Mouse (Mus musculus) neural tube, embryonic 11.5 days (tissue): ENCODE measurements around the gene Dctn5. TPM values are rescaled to one million over a fixed set of nuclear protein-coding genes. Genes with fewer than 3 reads are reported as not detected.

ENCODE experiments used
- ATAC-seq: fragments of 200-750 bp; cut with Nextera tagmentation; 2 replicates; pipeline ENCODE4 v1.8.0; 2017; ENCODE audit warnings: moderate number of reproducible peaks, mild to moderate bottlenecking, moderate TSS enrichment, moderate library complexity; ENCODE audit not compliant: insufficient read depth, low FRiP score, low TSS enrichment
- DNase-seq: peaks from one replicate; pipeline ENCODE4 v3.0.0-alpha.2; 2015; ENCODE audit warnings: low spot score
- H3K27ac ChIP-seq: fragments of 300-500 bp; sonication (generic); 2 replicates; pipeline ENCODE4 v1.5.1; 2014; ENCODE audit warnings: low read depth, mild to moderate bottlenecking, low read length
- H3K27me3 ChIP-seq: fragments of 300-500 bp; sonication (generic); 2 replicates; pipeline ENCODE4 v1.6.1; 2014; ENCODE audit warnings: mild to moderate bottlenecking, low read length, mixed read lengths; ENCODE audit not compliant: control insufficient read depth, insufficient read depth
- H3K36me3 ChIP-seq: fragments of 300-500 bp; sonication (generic); 2 replicates; pipeline ENCODE4 v1.6.1; 2014; ENCODE audit warnings: mild to moderate bottlenecking, low read length, moderate library complexity, mixed read lengths; ENCODE audit not compliant: control insufficient read depth, insufficient read depth
- H3K4me1 ChIP-seq: fragments of 300-500 bp; sonication (generic); 2 replicates; pipeline ENCODE4 v1.6.1; 2014; ENCODE audit warnings: low read length, mixed read lengths; ENCODE audit not compliant: control insufficient read depth, insufficient read depth
- H3K4me2 ChIP-seq: fragments of 300-500 bp; sonication (generic); 2 replicates; pipeline ENCODE4 v1.6.1; 2014; ENCODE audit warnings: low read depth, mild to moderate bottlenecking, moderate library complexity
- H3K4me3 ChIP-seq: fragments of 300-500 bp; sonication (generic); 2 replicates; pipeline ENCODE4 v1.5.1; 2014; ENCODE audit warnings: low read depth, low read length
- H3K9ac ChIP-seq: fragments of 300-500 bp; sonication (generic); 2 replicates; pipeline ENCODE4 v1.6.1; 2014; ENCODE audit warnings: mild to moderate bottlenecking, low read length
- H3K9me3 ChIP-seq: fragments of 300-500 bp; sonication (generic); 2 replicates; pipeline ENCODE4 v1.6.1; 2016; ENCODE audit warnings: low read length; ENCODE audit not compliant: control insufficient read depth
- WGBS: fragments of 180-500 bp; shearing (Covaris S2); extraction: QIAGEN DNeasy Blood & Tissue Kit; methylation state at CpG from one replicate; pipeline ENCODE4 v1.1.7; 2014; 5-methylcytosine and 5-hydroxymethylcytosine counted together
- polyA plus RNA-seq: library from polyadenylated mRNA; unstranded; fragments of >200 nt; fragmentation: Nextera tagmentation; extraction: Ambion mirVana; gene quantifications from 2 replicates; pipeline ENCODE4 v1.2.1, GENCODE M21; 2014

The Dctn5 gene
- polyA plus RNA-seq, 1 experiment from 2014 or later, result 153 TPM

DNA sequence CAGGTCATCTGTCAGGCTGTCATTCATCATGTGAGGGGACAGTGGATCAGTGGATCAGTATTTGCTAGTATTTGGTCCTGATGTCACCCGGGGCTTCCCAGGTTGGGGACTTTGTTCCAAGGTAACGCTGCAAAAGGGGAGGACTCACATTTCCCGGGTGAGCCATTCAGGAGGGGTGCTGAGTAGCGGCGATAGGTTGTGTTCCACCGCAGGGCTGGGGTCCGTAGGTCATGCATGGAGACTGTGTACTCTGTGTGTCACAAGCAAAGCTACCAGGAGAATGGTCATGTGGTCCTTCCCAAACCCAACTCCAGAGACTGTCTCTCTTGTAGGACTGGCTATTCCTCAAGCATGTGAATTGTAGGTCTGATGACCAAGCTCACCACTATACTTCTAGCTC is 47.9 kb downstream of the Dctn5 start:
- ATAC-seq (no peak), DNase-seq (no peak)
- Histone ChIP-seq H3K27me3 (no peaks in the 10 kb centered on the region), H3K27ac (no peak overlapping the region), H3K4me3 (no peak overlapping the region), H3K4me1 (no peaks in the 10 kb centered on the region), H3K36me3 (no peaks in the 10 kb centered on the region), H3K9ac (no peak overlapping the region), H3K4me2 (no peak overlapping the region), H3K9me3 (no peaks in the 10 kb centered on the region)
- 94% methylated on average over 7 of the region's 7 CpGs for WGBS

GRCm38 (mm10) chr7:122184569-122184968 is 51.7 kb downstream of the Dctn5 start:
- Histone ChIP-seq H3K9me3 (no peaks in the 10 kb centered on the region), H3K36me3 (no peaks in the 10 kb centered on the region), H3K9ac (no peak overlapping the region), H3K4me1 (no peaks in the 10 kb centered on the region), H3K27me3 (no peaks in the 10 kb centered on the region), H3K4me3 (no peak overlapping the region), H3K4me2 (no peak overlapping the region), H3K27ac (no peak overlapping the region)
- no peak for DNase-seq
- WGBS, result 81% methylated on average over 5 of the region's 5 CpGs
- no peak for ATAC-seq

DNA sequence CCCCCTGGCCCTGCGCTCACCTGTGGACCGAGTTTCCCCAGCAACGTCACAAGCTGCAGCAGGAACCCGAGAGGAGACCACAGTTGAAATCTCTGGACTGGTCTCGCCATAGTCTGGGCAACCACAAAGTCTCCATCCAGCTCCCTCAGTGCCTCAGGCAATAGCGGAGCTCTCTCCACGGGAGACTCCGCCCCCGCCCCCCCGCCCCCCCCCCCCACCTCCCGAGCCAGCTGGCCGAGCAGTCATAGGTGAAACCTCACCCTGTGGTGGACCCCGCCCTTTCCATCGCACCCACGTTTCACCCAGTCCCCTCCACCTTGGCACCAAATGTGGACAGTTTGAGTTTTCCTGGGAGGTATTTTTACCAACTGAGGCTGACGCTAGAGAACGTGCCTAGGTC is 53.2 kb downstream of the Dctn5 start, which contains the start of gene Ern2:
Ern2 (minus strand) TSS at position 165 of the 400 bp plus-strand sequence.
- DNase-seq (no peak), ATAC-seq (no peak)
- H3K27me3 ChIP-seq, result no peaks in the 10 kb centered on the region
- H3K4me3 ChIP-seq, result no peak within 1 kb of the TSS
- H3K27ac ChIP-seq, result no peak within 1 kb of the TSS
- no peak within 1 kb of the TSS for H3K4me2 ChIP-seq
- no peaks in the 10 kb centered on the region for H3K9me3 ChIP-seq
- no peak within 1 kb of the TSS for H3K9ac ChIP-seq
- 26% methylated on average over 13 of the region's 17 CpGs for WGBS
- no peaks in the 10 kb centered on the region for H3K4me1 ChIP-seq
- no peaks in the 10 kb centered on the region for H3K36me3 ChIP-seq

DNA sequence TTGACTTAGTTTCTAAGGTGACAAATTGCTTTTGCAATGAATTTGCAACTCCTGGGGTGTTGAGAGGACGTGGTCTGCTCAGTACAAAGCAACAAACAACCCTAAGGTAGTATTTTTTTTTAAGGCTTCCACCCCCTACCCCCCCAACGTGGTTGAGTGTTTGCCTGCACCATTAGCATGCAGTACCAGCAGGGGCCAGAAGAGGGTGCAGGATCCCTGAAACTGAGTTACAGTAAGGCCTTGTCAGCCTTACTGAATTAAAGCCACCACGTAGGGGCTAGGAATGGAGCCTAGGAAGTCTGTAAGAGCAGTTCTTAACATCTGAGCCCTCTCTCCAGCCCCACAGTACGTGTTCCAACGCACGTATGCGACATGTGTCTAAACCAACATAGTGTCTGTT is 56.6 kb downstream of the Dctn5 start:
- WGBS, result 31% methylated on average over 7 of the region's 7 CpGs
- Histone ChIP-seq H3K27me3 (no peaks in the 10 kb centered on the region), H3K9me3 (no peaks in the 10 kb centered on the region), H3K4me2 (no peak overlapping the region), H3K9ac (no peak overlapping the region), H3K4me1 (no peaks in the 10 kb centered on the region), H3K36me3 (no peaks in the 10 kb centered on the region), H3K27ac (no peak overlapping the region), H3K4me3 (no peak overlapping the region)
- DNase-seq (peak; percentile 71), ATAC-seq (no peak)

GRCm38 (mm10) chr7:122191097-122191496 is 58.3 kb downstream of the Dctn5 start:
- Histone ChIP-seq H3K36me3 (no peaks in the 10 kb centered on the region), H3K9me3 (no peaks in the 10 kb centered on the region), H3K9ac (no peak overlapping the region), H3K27ac (no peak overlapping the region), H3K27me3 (no peaks in the 10 kb centered on the region), H3K4me3 (no peak overlapping the region), H3K4me1 (no peaks in the 10 kb centered on the region), H3K4me2 (no peak overlapping the region)
- ATAC-seq, result no peak
- WGBS, result 61% methylated on average over 10 of the region's 10 CpGs
- DNase-seq, result no peak

DNA sequence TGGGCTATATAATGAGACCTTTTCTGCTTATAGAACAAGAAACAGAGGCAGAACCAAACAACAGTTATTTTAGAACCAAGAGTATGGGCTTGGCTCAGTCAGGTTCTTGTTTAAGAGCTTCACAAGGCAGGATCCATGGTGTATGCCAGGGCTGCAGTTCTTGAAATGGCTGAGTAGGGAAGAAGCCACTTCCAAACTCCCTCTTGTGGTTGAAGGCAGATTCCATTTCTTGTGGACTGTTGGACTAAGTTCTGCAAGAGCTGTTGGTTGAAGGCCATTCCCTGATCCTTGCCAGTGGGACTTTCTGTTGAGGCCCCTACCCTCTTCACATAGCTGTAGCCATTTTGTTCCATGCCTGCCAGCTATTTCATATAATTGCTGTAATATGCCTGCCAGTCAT is 61.1 kb downstream of the Dctn5 start:
- ATAC-seq (no peak), DNase-seq (no peak)
- Histone ChIP-seq H3K27ac (no peak overlapping the region), H3K4me1 (no peaks in the 10 kb centered on the region), H3K9ac (no peak overlapping the region), H3K9me3 (no peaks in the 10 kb centered on the region), H3K4me3 (no peak overlapping the region), H3K27me3 (no peaks in the 10 kb centered on the region), H3K36me3 (no peaks in the 10 kb centered on the region), H3K4me2 (no peak overlapping the region)

DNA sequence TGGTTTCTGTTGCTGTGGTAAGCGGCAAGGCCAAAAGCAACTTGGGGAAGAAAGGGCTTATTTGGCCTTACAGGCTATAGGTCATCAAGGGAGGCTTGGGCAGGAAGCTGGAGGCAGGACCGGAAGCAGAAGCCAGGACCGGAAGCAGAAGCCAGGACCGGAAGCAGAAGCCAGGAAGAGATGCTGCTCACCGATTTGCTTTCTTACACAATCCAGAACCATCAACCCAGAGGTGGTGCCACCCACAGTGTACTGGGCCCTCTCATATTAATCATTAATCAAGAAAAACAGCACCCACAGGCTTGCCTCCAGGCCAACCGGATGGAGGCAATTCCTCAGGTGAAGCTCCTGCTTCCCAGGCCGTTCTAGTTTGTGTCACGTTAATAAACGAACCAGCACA is 63.9 kb downstream of the Dctn5 start:
- Histone ChIP-seq H3K9me3 (no peaks in the 10 kb centered on the region), H3K27me3 (no peaks in the 10 kb centered on the region), H3K4me3 (no peak overlapping the region), H3K4me1 (no peaks in the 10 kb centered on the region), H3K4me2 (no peak overlapping the region), H3K36me3 (no peaks in the 10 kb centered on the region), H3K27ac (no peak overlapping the region), H3K9ac (no peak overlapping the region)
- DNase-seq, result no peak
- WGBS, result 87% methylated on average over 9 of the region's 9 CpGs
- ATAC-seq, result no peak

DNA sequence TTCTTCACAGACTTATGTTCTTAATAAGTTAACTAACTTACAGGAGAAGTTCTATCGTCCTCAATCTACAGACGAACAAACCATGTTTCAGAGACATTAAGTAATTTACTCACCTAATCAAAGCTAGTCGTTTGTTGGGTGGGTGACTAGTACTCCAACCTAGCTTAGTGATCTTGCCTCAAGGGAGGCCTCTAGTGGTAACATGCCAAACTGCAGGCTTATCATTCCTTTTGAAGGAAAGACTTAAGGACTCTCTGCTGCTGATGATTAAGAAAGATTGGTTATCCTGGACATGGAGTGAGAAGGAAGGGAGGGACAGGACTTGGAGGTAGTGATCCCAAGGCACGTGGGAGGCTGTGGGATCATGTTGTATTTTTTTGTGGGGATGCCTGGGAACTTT is 64.5 kb downstream of the Dctn5 start:
- H3K36me3 ChIP-seq, result no peaks in the 10 kb centered on the region
- H3K9me3 ChIP-seq, result no peaks in the 10 kb centered on the region
- no peaks in the 10 kb centered on the region for H3K27me3 ChIP-seq
- no peak overlapping the region for H3K27ac ChIP-seq
- H3K9ac ChIP-seq, result no peak overlapping the region
- no peak for ATAC-seq
- 35% methylated on average over 4 of the region's 4 CpGs for WGBS
- no peak overlapping the region for H3K4me2 ChIP-seq
- H3K4me3 ChIP-seq, result no peak overlapping the region
- no peaks in the 10 kb centered on the region for H3K4me1 ChIP-seq
- peak; percentile 43 for DNase-seq
